Mouse (Mus musculus) liver, adult (tissue): ENCODE measurements around the gene Zfp786.

Experiments
- GATA4 ChIP-seq: IDR thresholded peaks from 2 replicates; pipeline ENCODE4 v1.6.1; 2014; ENCODE audit warnings: mild to moderate bottlenecking, low read length; ENCODE audit not compliant: insufficient replicate concordance

Zfp786 gene

DNA sequence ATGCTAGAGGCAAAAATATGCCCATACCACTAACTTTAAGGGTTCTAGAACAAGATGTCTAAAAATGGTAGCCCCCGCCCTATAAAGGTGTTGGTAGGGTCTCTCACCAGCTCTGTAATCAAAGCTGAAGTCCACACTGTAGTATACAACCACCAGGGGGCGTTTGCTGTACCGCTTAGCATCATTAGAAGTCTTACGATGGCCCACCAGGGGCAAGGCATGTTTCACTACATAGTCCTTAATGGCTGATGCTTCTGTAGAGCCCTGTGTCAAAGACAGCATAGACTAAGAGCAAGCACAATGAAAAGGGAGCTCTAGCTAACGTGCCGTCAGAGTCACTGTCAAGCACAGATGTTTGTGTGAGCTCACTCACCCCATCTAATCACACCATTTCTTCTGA lies 31.6 kb downstream of the Zfp786 start:
- TF ChIP-seq GATA4, result no peak

DNA sequence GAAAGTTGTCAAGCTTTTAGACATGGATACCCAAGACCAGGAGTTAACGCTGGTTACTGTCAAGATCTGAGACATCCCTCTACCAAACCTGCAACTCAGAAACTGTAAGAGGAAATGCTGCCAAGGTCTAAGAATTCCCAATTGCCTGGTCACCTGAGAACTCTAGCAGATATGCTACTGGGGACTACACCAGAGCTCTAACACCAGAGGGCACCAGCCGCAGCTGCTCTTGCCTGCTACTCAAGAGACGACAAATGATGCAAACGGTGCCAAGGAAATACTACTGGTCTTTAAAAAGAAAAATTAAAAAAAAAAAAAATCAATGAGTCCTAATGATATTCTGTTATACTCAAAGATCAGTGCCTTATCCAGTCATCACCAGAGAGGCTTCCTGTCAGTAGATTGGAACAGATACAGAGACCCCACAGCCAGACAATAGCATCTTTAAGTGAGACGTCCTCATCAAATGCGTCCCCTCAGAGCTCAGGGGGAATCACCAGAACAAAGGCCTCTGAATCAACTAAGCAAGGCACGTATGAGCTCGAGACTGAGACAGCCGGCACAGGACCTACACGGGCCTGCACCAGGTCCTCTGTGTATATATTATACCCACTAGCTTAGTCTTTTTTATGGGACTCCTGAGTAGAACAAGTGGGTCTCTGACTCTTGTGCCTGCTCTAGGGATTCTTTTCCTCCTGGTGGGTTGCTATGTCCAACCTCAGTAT lies 36.4 kb downstream of the Zfp786 start:
- TF ChIP-seq GATA4, result no peak

DNA sequence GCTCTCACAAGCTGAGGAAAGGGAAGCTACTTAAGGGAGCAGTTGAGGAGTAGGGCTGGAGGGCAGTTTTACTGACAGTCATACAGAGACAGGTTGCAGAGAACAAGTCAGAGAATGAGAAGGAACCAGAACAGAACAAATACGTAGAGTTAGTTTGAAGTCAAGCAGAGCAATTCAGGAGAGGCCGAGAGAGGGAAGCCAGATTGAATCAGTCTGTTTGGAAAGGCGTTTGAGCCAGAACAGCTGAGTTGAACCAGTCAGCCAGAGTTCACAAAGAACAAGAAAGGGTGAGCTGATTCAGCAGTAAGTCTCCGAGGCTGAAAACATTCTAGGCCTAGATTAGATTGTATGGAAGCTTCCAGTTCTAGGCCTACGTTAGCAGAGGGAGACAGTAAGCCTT lies 37.4 kb downstream of the Zfp786 start:
- TF ChIP-seq GATA4, result no peak

GRCm38 (mm10) chr6:47792533-47792932 lies 38.1 kb downstream of the Zfp786 start:
- TF ChIP-seq GATA4, result no peak

DNA sequence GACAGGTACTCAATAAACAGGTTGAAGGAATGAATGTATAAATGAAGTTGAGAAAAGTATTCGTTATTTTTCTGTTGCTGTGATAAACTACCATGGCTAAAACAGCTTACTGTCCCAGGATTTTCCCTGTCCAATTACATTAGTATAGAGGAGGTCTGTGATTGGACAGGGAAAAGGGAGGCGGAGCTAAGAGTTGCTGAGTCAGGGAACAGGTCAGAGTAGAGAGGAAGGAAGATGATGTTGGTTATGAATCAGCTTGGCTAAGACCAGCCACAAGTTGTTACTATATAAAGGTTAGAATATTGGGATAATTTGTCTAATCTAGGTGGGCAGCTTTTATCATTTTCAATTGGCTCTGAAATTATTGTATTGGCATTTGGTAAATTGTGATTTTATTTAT lies 39.9 kb downstream of the Zfp786 start:
- TF ChIP-seq GATA4, result no peak

DNA sequence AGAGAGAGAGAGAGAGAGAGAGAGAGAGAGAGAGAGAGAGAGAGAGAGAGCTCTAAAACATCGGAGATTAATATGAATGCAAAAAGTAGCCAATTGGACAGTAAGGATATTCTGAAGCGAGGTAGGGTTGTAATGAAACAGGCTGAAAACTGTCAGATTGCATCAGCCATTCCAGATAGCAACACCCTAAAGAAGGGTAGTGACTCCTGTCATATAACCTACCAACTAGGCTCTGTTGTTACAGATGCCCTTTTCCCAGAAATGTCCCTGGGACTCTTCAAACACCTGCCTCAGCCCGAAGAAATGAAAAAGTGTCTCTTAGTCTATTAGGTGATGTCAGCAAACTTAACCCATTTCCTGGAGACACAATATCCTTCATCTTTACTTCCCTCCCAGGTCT lies 41.8 kb downstream of the Zfp786 start:
- no peak for TF ChIP-seq GATA4

- peak; percentile 89 for TF ChIP-seq GATA4
Observed at GRCm38 (mm10) chr6:47787941-47788736, 42.5 kb downstream of the Zfp786 start.

- no peak for TF ChIP-seq GATA4
Observed at GRCm38 (mm10) chr6:47784707-47785412, 45.8 kb downstream of the Zfp786 start.

DNA sequence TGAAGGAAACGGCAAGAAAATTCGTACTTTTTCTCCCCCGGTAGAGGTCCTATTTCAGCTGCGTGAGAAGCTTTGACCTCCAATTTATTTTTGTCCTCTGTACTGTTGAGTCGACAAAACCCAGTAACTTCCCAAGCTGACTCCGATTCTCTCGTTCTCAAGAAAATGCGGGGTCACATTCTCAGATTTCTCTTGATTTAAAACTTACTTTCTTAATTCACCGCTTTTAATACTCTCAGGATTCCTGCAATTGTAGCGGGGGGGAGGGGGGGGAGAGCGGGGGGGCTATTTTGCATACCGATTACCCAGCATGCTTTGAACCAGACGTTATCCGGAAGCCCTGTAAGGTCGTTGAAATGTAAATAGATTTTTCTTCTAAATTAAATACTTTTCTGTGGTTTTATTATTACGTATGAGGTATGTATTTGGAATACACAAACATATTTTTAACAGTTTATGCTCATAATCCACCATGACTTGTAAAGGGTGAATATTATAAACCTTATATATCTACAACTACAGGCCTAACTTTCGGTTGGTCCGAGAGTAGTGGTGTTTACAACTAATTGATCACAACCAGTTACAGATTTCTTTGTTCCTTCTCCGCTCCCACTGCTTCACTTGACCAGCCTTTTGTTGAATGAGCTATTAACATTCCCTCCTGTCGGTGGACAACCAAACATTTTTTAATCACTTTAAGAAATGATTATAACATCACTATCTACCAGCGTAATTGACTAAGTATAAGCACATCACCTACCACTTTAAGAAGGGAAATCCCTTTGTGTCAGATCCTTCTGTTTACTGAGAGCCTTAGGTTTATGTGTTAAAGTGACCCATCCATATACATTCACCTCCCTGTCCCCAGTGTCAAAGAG lies 49.3 kb downstream of the Zfp786 start:
- TF ChIP-seq GATA4, result no peak

- TF ChIP-seq GATA4, result no peak
Observed at GRCm38 (mm10) chr6:47780576-47781013, 50.1 kb downstream of the Zfp786 start.
